Mouse (Mus musculus) embryo, embryonic 10 days (tissue): ENCODE measurements at regions not wholly inside any gene's neighbourhood (a gene's known extent, or its start where the extent isn't known, plus 50 kb on each side); places are given as distances from the start of the nearest gene placed in this dataset.

Source experiments
- DNase-seq: peaks from one replicate; pipeline ENCODE4 v3.0.0-alpha.2; 2015; ENCODE audit warnings: low spot score

GRCm38 (mm10) chr15:49335523-49336040 lies 4549.1 kb upstream of the Gm7489 start:
- DNase-seq = no peak

GRCm38 (mm10) chr15:49347029-49347428 lies 4537.7 kb upstream of the Gm7489 start:
- DNase-seq = no peak

GRCm38 (mm10) chr15:49356107-49356506 lies 4528.6 kb upstream of the Gm7489 start:
- no peak for DNase-seq

GRCm38 (mm10) chr15:49395966-49396365 lies 4488.7 kb upstream of the Gm7489 start:
- peak; percentile 13 for DNase-seq

DNA sequence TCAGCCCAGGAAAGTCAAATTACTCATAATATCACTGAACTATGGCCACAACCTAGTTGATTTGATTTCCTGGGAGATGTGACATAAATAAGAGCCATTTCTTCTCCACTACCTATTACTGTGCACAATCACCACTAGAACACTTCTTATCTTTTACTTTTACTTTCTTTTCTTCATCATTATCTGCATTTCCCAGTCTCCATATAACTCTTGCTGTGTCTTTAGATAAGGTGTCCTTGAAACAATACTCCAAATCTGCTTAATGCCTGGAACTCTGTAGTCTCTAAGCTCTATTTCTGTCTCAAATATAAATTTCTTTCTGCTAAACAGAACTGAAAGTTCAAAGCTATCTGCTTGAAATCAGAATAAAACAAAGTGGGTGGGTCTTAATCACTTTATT lies 4471.0 kb upstream of the Gm7489 start:
- no peak for DNase-seq

DNA sequence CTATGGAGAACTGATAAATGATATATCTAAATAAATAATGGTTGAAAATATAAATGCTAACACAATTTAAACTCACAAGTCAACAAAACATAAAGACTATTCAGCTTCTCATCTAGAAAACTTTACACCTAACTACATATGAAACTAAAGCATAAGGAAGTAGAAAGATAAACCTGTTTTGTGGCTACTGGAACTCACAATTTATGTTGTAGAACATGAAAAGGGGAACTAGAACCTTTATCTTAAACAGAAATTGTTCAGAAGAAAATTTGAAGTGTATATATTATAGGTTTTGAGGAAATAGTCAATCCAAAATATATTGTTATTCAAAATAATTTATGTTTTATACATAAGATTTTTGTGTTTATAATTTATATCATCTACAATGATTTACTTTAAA lies 4433.4 kb upstream of the Gm7489 start:
- no peak for DNase-seq

DNA sequence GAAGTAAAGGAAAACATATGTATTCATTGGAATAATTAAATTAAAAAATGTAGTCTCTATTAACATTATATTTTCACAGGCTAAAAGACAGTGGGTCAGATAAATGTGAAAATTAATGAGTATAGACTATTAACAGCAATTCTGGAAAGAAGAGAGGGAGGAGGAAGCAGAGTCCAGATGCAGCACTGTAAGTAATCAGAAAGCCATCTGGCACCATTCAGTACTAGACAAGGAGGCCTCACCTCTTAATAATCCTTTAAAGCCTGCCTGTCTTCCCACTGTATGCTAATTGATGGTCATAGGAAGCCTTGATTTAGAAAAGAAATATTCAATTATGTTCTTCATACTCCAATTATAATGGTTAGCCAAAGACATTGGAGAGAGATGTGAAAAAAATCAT lies 4400.1 kb upstream of the Gm7489 start:
- no peak for DNase-seq

- DNase-seq = peak; percentile 37
These were observed 4391.9 kb upstream of the Gm7489 start for GRCm38 (mm10) chr15:49492836-49493235.

DNA sequence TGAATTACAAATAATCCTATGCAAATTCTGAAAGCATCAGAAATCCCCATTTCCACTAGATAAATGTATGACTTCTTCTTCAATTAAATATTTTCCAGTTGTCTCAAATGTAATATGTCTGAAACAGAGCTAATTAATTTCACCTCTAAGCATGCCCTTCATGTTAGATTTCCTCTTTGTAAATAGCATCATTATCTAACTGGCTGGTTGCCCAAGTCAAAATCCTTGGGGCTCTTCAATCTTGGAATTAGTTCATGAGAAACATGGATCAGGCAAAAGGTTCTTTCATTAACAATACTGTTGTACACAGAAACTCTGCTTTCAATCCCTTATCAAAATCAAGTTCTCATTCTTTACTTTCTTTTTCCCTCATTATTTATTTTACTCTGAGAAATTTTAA lies 4382.9 kb upstream of the Gm7489 start:
- DNase-seq = no peak
